Mouse (Mus musculus): ENCODE measurements at regions not wholly inside any gene's neighbourhood (a gene's known extent, or its start where the extent isn't known, plus 50 kb on each side); places are given as distances from the start of the nearest gene placed in this dataset.

GRCm38 (mm10) chr11:66605998-66606397 is 80.2 kb upstream of the Shisa6 start:
- DNase-seq = no peak

DNA sequence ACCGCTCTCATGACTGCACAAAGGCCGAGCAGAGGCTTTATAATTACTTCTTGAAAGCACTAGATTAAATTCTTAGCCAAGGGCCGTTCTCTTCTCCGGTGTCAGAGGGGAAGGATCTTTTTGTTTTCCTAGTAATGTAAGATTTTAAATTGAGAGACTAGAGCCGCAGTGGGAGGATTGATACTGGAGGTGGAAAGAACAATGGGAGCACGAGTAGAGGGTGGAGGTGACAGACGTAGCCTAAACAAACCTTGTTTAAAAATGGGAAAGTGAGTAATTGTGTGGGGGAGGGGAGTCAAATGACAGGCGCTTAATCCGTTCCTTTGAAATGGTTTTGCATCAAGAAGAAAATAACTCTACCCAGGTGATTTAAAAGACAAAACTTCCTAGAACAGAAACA is 80.9 kb upstream of the Shisa6 start:
- no peak for DNase-seq

DNA sequence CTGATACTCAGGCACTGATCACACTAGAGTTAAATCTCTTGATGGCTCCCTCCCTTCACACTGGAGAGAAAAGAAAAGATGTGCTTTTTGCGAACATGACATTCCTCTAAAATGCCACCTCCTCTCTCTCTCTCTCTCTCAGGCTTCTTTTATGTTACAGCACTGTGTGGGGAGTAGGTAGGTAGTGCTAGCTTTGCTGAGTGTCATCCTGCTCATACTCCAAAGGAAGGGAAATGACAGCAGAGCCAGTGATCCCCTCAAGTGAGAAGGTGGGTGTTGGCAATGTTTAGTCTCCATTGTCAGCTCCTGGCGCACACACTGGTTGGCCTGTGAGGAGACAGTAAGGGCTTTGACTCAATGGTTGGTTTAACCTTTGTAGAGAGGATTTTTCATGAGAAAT is 84.0 kb upstream of the Shisa6 start:
- DNase-seq = no peak

DNA sequence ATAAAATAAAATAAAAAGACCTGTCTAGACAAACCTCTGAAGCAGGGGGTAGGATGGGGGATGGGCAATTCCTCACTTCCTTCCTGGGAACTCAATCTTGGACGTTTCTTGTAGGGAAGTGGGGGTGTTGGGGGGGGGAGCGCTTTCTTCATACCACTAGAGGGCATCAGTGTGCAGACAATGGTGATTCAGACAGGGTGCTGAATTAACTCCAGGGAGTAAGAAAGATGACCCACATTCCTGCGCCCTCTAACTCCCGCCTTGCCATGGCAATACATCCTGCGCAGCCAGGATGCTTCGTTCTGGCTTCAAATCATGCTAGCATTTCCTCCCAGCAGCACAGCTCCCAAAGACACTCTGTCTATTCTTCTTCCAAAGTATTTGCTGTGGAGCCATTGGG is 87.4 kb upstream of the Shisa6 start:
- DNase-seq = peak in 1 of 2 experiments; percentile 7

- DNase-seq = no peak
Measured at GRCm38 (mm10) chr11:66625491-66625890, 99.7 kb upstream of the Shisa6 start.

DNA sequence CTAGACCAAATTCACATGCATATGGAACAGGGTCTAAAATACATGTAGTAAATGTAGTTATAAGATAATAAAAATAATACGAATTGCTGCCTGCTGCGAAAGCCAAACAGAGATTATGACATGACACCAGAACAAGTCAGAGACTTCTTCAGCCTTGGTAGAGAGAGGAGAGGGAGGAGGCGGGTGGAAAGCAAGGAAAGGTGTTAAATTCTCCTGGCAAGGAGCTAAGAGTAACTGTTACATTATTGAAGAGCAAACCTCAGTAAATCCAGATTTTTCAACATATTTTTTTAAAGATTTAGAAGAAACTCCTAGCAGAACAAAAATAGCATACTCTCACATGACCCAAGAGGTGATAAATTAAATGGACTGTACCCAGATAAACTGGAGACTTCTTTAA is 131.0 kb upstream of the Shisa6 start:
- DNase-seq = no peak

DNA sequence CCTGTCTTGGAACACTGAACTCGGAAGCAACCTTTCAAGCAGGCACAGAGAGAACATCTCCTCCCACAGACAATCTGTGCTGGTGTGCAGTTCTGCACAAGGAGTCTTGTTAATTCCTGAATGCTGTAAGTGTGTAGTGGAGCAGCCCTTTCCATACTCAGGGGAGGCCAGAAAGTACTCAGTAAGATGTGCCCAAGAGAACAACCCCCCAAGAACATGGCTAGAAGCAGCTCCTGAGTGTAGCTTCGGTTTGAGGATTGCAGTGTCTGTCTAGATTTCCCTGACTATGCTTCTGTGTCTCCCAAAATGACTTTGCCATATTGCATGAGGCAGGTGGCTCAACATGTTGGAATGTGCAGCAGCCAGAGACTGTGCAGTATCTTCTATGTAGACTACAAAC is 148.8 kb upstream of the Shisa6 start:
- no peak for DNase-seq

DNA sequence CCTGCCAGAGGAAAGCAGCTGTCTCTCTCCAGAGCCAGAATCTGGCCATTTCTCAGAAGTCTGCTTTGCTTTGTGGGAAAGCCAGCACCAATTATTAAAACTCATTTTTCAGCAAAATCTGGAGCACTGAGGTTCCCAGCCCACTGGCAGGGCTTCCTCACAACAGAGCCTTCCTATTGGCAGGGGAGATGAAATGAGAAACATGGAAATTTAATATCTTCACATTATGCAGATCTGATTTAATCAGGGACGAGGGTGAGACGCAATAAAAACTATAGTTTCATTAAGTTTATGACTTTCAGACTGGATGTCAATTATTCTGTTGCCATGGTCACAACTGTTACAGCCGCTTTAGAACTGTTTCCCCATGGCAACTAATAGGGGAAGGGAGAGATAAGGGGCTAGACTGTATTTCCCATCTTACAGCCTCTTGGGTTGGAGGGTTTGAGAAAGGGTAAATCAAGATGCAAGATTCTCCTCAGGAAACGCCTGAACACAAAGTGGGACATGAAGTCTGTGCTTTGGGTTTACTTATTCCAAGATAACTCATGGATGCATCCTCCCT is 154.4 kb upstream of the Shisa6 start:
- DNase-seq = no peak

DNA sequence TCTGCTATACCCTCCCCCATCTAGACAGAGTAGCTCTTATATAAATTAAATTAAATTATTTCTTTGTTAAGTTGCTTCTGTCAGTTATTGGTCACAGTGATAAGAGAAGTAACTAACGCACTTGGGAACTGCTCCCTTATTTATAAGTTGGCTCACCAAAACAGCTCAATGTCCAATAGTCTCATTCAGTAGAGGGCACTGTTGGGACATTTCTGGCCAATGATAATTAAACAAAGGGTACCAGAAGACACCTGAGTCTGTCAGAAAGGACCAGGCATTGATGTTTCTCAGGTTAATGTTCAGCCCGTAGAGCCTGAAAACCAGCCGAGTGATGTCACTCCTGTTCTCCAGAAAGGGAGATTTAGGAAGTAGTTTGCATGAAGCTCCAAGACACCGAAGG is 156.1 kb upstream of the Shisa6 start:
- DNase-seq = no peak

- DNase-seq = no peak
Measured at GRCm38 (mm10) chr11:66684181-66684580, 158.4 kb upstream of the Shisa6 start.

- DNase-seq = no peak
Measured at GRCm38 (mm10) chr11:66694651-66695266, 169.0 kb upstream of the Shisa6 start.

- no peak for DNase-seq
Measured at GRCm38 (mm10) chr11:66696791-66697190, 171.0 kb upstream of the Shisa6 start.

GRCm38 (mm10) chr11:66745479-66745878 is 166.3 kb upstream of the Pirt start:
- DNase-seq = no peak

GRCm38 (mm10) chr11:66789997-66790396 is 121.8 kb upstream of the Pirt start:
- no peak for DNase-seq

- no peak for DNase-seq
Measured at GRCm38 (mm10) chr11:66806887-66807286, 104.9 kb upstream of the Pirt start.

DNA sequence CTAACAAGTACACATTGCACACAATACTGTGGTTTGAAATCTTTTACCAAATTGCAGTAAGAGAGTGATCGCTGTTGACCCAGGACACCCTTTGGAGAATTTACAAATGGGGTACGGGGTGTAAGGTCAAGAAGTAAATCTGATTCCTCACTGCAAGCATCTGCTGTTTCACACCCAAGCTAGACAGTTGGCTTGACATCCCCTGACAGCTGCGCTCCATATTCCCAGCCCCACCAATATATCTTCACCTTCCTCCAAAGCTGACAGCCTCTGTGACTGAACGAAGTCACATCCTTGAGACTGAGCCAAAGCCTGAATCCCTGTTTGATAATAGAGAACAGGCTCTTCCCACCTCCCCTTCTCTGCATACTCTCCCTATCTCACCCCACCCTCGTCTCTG is 98.5 kb upstream of the Pirt start:
- no peak for DNase-seq

- DNase-seq = no peak
Measured at GRCm38 (mm10) chr11:66813731-66814130, 98.0 kb upstream of the Pirt start.

DNA sequence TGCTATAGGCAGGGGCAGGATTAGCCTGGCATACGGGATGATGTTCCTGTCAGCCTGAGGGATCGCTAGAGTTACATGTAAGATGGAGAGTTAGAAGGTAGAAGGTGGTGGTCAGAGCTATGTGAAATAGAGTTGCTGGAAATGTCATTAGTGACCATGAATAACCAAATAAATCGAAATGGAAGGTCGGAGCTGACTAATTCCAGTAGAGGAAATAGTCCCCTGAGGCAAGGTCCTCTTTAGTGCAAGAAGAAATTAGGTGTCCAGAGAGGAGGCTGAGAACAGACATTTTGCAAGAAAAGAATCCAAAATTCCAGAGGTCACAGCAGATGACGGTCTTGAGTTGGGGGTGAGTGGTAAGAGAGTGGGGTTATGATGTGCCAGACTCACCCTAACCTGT is 75.9 kb upstream of the Pirt start:
- no peak for DNase-seq

- DNase-seq = no peak
Measured at GRCm38 (mm10) chr11:66836633-66837380, 75.0 kb upstream of the Pirt start.

DNA sequence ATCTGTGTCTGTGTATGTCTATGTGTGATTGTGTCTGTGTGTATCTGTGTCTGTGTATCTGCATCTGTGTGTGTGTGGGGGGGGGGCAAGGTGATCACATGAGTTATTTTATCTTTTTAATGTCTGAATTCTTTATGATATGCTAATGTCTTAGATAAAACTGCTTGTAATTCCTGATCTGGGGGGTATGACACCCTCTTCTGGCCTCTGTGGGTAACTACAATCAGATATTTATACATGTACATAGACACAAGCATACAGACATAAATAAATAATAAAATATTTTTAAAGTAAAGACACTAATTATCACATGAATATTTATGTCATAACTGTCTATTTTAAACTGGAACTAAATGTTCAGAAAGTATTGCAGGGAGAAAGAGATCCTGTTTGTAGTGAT is 66.5 kb upstream of the Pirt start:
- no peak for DNase-seq

DNA sequence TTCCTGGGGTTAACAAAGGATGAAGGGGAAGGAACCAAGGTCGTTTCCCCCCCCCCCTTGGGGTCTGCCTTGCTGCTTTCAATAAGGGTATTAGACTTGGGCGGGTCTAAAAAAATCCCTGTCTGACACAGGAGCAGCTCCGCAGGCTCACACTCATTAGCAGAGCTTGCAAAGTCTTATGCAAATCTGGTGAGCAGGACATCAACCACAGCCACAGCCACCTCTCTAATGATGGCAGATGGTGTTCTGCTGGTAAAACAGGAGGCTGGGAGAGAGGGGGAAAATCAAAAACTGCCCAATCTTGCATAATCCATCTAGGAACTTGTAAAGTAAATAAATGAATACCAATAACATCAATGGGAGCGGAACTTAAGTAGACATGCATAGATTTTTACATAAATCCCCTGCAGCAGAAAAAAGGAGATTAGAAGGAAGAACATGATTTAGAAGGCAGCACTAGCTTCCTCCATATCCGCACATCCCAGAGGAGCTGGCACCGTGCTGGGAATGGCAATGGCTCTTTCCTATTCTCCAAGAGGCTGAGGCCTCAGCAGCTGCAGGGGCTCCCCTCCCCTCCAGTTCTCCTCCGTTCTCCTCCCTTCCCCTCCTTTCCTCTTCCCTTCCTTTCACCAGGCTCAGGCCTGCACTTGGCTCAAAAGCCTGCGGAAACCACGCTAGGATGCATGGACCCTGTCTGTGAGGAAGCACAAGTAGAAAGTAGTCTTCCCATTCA is 65.6 kb upstream of the Pirt start:
- DNase-seq = no peak
